Mouse (Mus musculus): ENCODE results near the gene Smad3. TPM values are rescaled to one million over a fixed set of nuclear protein-coding genes. Genes with fewer than 3 reads are reported as not detected.

Smad3 gene
- polyA plus RNA-seq, 1 experiment from 2014 or later = 8.7 TPM

DNA sequence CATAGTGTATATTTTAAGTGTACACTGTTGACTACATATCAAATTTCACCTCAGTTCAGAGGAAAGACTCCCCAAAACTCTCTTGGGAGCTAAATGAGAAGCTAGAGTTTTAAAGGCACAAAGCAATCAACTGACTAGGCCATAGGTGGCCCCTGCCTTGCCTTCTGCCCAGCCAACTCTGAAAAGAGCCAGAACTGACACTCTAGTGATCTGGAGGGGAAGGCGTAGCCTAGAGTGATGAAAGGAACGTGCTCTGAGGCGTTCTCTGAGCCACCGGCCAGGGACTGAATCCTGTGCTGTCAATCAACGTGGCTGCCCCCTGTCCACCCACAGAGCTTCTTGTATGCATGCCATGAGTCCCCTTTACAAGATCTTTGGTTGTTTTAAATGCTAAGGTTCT lies 72.4 kb downstream of the Smad3 start:
- Histone ChIP-seq H3K27me3 (replicated peaks) (no peaks in the 10 kb centered on the region), H3K4me1 (peaks cover 5% of the 10 kb centered on the region; the same call in 1 of the 2 replicates), H3K36me3 (no peaks in the 10 kb centered on the region), H3K27ac (replicated peaks) (no peak overlapping the region), H3K9me3 (replicated peaks) (no peaks in the 10 kb centered on the region), H3K4me2 (no peak overlapping the region), H3K4me3 (replicated peaks) (no peak overlapping the region), H3K9ac (replicated peaks) (no peak overlapping the region)
- no peak for ATAC-seq (ENCODE audit: low FRiP score)
- WGBS = 86% methylated on average over 5 of the region's 5 CpGs

DNA sequence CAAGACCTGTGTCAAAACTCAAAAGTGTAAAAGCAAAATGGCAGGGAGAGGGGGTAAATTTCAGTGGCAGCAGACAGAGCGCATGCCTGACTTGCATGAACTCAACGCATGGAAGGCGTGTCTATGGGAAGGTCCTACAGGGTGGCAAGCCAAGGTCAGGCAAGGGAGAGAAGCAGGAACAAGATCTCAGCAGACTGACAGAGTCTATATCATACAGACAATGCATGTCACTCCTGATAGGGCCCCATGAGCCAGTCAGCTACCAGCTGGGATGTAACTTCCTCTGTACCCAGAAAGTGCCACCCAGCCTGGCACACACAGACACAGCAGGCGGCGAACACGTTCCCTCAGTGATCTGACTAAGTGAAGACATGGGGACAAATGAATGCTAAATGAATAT lies 73.5 kb downstream of the Smad3 start:
- H3K4me3 ChIP-seq (replicated peaks) = no peak overlapping the region
- peaks cover 5% of the 10 kb centered on the region; the same call in 1 of the 2 replicates for H3K4me1 ChIP-seq
- no peak for ATAC-seq (ENCODE audit: low FRiP score)
- H3K27me3 ChIP-seq (replicated peaks) = no peaks in the 10 kb centered on the region
- H3K9me3 ChIP-seq (replicated peaks) = no peaks in the 10 kb centered on the region
- H3K36me3 ChIP-seq = no peaks in the 10 kb centered on the region
- 96% methylated on average over 6 of the region's 6 CpGs for WGBS
- H3K4me2 ChIP-seq = no peak overlapping the region
- H3K27ac ChIP-seq (replicated peaks) = no peak overlapping the region
- H3K9ac ChIP-seq (replicated peaks) = no peak overlapping the region

DNA sequence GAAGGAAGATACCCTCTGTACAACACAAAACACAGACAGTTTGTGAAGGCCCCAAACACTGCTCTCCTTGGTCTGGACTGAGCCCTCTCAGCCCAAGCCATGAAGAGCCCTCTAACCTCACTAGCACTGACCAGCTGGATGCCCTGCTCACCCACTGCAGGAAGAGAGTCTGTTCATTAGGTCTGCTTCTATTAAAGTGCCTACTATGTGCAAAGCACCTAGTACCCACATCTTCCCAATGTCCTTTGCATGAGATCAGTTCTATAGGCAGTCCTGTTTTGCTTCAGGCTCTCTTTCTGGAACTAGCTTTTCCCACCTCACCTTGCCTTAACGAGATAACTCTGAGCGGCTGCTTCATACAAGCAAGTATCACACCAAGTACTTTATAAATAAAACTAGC lies 74.9 kb downstream of the Smad3 start:
- WGBS = 93% methylated on average over 2 of the region's 2 CpGs
- no peaks in the 10 kb centered on the region for H3K27me3 ChIP-seq (replicated peaks)
- H3K9ac ChIP-seq (replicated peaks) = no peak overlapping the region
- H3K27ac ChIP-seq (replicated peaks) = no peak overlapping the region
- H3K4me3 ChIP-seq (replicated peaks) = no peak overlapping the region
- H3K9me3 ChIP-seq (replicated peaks) = no peaks in the 10 kb centered on the region
- H3K36me3 ChIP-seq = no peaks in the 10 kb centered on the region
- ATAC-seq (ENCODE audit: low FRiP score) = no peak
- H3K4me2 ChIP-seq = no peak overlapping the region
- H3K4me1 ChIP-seq = peaks cover 5% of the 10 kb centered on the region; the same call in 1 of the 2 replicates

DNA sequence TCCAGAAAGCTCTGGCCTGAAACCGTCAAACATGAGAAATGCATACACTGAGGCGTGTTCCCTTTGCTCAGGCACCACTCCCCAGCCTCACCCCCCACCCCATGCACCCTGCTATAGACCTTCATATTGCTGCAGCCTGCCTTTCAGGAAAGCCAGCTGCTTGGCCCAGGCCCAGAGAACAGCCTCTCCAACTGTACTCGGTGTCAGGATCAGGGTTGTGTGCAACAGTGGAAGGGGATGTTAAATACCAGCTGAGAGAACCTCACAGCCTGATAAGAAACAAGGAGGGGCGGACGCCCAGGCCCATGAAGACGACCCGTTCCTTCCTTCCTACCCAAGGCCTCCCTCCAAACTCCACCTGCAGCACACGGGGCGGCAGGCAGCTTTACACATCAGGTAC lies 75.5 kb downstream of the Smad3 start:
- 82% methylated on average over 9 of the region's 9 CpGs for whole genome bisulfite sequencing
- Histone ChIP-seq H3K4me2 (no peak overlapping the region), H3K9ac (replicated peaks) (no peak overlapping the region), H3K4me3 (replicated peaks) (no peak overlapping the region), H3K4me1 (peaks cover 3% of the 10 kb centered on the region; the same call in 1 of the 2 replicates), H3K27ac (replicated peaks) (no peak overlapping the region), H3K9me3 (replicated peaks) (no peaks in the 10 kb centered on the region), H3K36me3 (no peaks in the 10 kb centered on the region), H3K27me3 (replicated peaks) (no peaks in the 10 kb centered on the region)
- ATAC-seq (ENCODE audit: low FRiP score) = no peak

DNA sequence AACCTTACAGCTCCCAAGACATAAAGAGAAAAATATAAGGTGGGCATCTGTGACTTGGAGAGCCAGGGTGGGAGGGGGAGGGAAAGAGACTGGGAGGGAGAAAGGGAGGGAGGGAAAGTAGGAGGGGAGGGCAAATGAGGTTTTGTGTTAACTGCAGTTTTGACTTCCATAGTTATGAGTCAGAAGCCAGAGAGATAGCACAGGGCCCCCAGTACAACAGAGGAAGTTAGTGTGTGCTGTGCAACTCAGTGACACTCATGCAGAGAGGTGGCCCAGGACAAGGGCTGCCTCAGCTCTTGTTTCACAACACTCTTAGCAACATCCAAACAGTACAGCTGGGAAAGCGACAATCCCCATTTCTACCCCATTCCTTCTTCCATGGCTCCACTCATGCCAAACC lies 79.7 kb downstream of the Smad3 start:
- Histone ChIP-seq H3K27me3 (replicated peaks) (no peaks in the 10 kb centered on the region), H3K9me3 (replicated peaks) (no peaks in the 10 kb centered on the region), H3K9ac (replicated peaks) (no peak overlapping the region), H3K36me3 (no peaks in the 10 kb centered on the region), H3K4me1 (no peaks in the 10 kb centered on the region), H3K27ac (replicated peaks) (no peak overlapping the region), H3K4me3 (replicated peaks) (no peak overlapping the region), H3K4me2 (no peak overlapping the region)
- WGBS = 100% methylated on average over 1 of the region's 1 CpGs
- no peak for ATAC-seq (ENCODE audit: low FRiP score)

DNA sequence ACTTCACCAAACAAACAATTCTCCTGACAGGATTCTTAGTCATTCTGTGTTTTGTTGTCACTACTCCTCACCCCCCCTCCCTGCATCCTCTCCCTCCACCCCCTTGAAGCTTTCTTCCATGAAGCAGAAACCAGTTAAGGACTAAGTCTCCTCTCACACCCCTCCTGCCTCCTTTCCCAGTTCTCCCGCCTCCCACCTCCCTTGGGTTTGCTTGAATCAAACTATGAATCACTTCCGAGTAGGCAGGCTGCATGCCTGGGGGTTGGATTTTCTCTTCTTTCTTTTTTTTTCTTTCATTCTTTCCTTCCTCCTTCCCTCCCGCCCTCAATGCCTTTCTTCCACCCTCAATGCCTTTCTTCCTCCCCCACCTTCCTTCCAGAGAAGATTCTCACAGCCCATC lies 80.2 kb downstream of the Smad3 start:
- H3K9me3 ChIP-seq (replicated peaks) = no peaks in the 10 kb centered on the region
- H3K4me2 ChIP-seq = no peak overlapping the region
- no peak overlapping the region for H3K4me3 ChIP-seq (replicated peaks)
- H3K36me3 ChIP-seq = no peaks in the 10 kb centered on the region
- no peaks in the 10 kb centered on the region for H3K27me3 ChIP-seq (replicated peaks)
- no peak for ATAC-seq (ENCODE audit: low FRiP score)
- WGBS = 61% methylated on average over 3 of the region's 3 CpGs
- H3K9ac ChIP-seq (replicated peaks) = no peak overlapping the region
- no peak overlapping the region for H3K27ac ChIP-seq (replicated peaks)
- 0 out of 2 replicates have a peak, but pooled peaks cover under 1% of the 10 kb centered on the region for H3K4me1 ChIP-seq

DNA sequence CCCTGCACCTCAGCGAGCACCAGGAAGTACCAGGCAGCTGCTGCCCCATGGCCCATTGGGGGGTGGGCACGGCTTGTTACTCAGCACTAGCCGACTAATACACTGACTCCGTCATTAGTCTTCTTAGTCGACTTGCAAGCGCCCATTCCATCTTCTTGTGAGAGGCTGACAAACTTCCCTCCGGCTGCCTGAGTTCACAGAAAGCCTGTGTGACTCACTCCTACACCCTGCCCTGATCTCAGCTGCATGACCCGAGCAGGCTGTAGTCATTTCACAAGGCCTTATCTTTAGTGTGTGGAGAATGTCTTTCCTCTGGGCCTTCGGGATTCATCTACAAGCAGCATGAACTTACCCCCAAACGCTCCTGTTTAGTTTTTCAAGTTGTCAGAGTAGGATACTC lies 83.2 kb downstream of the Smad3 start:
- ATAC-seq (ENCODE audit: low FRiP score) = no peak
- no peak overlapping the region for H3K9ac ChIP-seq (replicated peaks)
- no peak overlapping the region for H3K4me3 ChIP-seq (replicated peaks)
- H3K27me3 ChIP-seq (replicated peaks) = no peaks in the 10 kb centered on the region
- H3K9me3 ChIP-seq (replicated peaks) = no peaks in the 10 kb centered on the region
- H3K4me1 ChIP-seq = peaks cover 6% of the 10 kb centered on the region
- H3K36me3 ChIP-seq = no peaks in the 10 kb centered on the region
- H3K27ac ChIP-seq (replicated peaks) = no peak overlapping the region
- no peak overlapping the region for H3K4me2 ChIP-seq
- WGBS = 92% methylated on average over 10 of the region's 10 CpGs

DNA sequence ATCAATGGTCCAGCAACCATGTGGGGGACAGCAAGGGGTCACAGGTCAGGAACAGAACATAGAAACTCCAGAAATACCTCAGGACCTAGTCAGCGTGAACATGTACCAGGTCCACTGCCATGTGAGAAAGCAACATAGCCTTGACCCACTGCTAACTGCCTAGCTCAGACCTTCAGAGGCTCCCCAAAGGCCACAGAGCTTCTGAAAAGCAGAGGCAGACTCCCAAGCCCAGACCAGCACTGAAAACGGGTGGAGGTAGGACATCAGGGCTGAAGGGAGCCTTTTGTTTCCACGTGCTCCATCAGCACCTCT lies 84.3 kb downstream of the Smad3 start:
- no peaks in the 10 kb centered on the region for H3K9me3 ChIP-seq (replicated peaks)
- peaks cover 15% of the 10 kb centered on the region for H3K4me1 ChIP-seq
- no peak overlapping the region for H3K27ac ChIP-seq (replicated peaks)
- no peaks in the 10 kb centered on the region for H3K36me3 ChIP-seq
- H3K27me3 ChIP-seq (replicated peaks) = no peaks in the 10 kb centered on the region
- no peak overlapping the region for H3K4me2 ChIP-seq
- no peak overlapping the region for H3K4me3 ChIP-seq (replicated peaks)
- no peak overlapping the region for H3K9ac ChIP-seq (replicated peaks)
- ATAC-seq (ENCODE audit: low FRiP score) = no peak
- 88% methylated on average over 3 of the region's 3 CpGs for WGBS

DNA sequence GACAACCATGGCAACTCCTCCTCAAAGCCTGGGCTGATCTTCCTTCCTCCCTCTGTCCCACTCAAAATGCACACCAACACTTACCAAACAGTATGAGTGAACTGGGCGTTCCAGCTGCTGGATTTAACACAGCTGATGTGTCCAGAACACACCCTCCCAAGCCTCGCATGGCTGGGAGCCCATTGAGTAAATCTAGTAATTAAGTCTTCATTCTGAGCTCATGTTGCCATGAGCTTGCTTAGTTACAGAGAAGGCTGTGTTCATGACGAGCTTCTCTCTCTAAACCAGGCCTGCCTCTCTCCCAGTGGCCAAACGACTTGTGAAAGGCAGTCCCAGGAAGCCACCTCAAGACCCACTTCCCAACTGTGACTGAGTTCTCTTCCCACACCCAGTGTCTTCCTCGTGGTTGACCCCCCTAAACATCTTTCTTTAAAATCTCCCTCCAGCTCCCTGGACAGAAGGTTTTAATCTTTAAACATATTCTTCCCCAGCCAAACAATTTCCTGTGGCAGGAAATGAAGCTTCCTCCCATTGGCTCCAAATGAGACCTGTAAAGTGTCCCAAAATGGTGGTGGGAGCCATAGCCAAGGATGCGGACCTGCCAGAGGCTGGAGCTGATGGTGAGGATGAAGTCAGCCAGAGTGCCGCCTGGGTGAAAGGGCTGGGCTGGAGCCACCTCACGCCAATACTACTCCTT lies 84.8 kb downstream of the Smad3 start:
- Histone ChIP-seq H3K27ac (replicated peaks) (no peak overlapping the region), H3K4me2 (no peak overlapping the region), H3K9ac (replicated peaks) (no peak overlapping the region), H3K9me3 (replicated peaks) (no peaks in the 10 kb centered on the region), H3K4me3 (replicated peaks) (no peak overlapping the region), H3K4me1 (peaks cover 19% of the 10 kb centered on the region), H3K36me3 (no peaks in the 10 kb centered on the region), H3K27me3 (replicated peaks) (no peaks in the 10 kb centered on the region)
- WGBS = 75% methylated on average over 8 of the region's 8 CpGs
- no peak for ATAC-seq (ENCODE audit: low FRiP score)

DNA sequence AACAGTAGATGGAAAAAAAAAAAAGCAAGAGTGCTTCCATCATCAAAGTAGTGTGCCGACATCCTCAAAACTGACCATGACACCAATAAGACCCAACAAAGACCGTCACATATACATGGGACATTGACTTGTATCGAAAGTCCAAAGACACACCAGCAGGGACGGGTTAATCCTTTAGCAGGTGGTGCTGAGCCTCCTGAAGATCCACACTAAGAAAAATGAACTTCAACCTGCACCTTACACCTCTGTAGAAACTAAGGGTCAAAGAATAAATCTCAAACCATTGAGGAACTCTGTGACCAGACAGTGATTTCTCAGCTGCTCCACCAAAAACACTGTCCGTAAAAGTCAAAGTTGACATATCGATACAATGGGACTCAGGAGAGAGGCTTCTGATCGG lies 88.0 kb downstream of the Smad3 start:
- H3K9me3 ChIP-seq (replicated peaks) = no peaks in the 10 kb centered on the region
- H3K27me3 ChIP-seq (replicated peaks) = no peaks in the 10 kb centered on the region
- WGBS = 96% methylated on average over 7 of the region's 7 CpGs
- H3K27ac ChIP-seq (replicated peaks) = no peak overlapping the region
- H3K9ac ChIP-seq (replicated peaks) = no peak overlapping the region
- no peak overlapping the region for H3K4me2 ChIP-seq
- ATAC-seq (ENCODE audit: low FRiP score) = no peak
- H3K4me3 ChIP-seq (replicated peaks) = no peak overlapping the region
- no peaks in the 10 kb centered on the region for H3K36me3 ChIP-seq
- peaks cover 50% of the 10 kb centered on the region for H3K4me1 ChIP-seq

DNA sequence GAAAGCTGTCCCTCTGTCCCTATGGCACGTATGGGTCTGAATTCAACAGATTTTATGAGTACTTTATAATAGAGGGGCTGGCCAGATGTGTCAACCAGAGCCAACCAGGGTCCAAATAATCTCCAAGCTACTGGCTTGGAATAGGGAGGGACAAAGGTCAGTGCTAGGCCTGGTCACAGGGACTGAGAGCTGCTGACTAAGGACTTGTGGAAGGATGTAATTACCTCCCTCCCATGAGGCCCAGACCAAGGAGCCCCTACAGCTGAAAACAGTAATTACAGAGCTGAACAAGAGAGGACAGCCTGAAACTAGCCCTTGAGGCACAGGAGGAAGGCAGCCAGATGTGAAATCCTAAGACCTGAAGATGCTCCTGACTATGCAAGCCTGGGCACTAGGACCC lies 89.2 kb downstream of the Smad3 start:
- Histone ChIP-seq H3K27ac (replicated peaks) (no peak overlapping the region), H3K4me1 (peaks cover 57% of the 10 kb centered on the region), H3K36me3 (no peaks in the 10 kb centered on the region), H3K4me2 (no peak overlapping the region), H3K4me3 (replicated peaks) (no peak overlapping the region), H3K27me3 (replicated peaks) (no peaks in the 10 kb centered on the region), H3K9me3 (replicated peaks) (no peaks in the 10 kb centered on the region), H3K9ac (replicated peaks) (no peak overlapping the region)
- 52% methylated on average over 1 of the region's 1 CpGs for WGBS
- no peak for ATAC-seq (ENCODE audit: low FRiP score)

DNA sequence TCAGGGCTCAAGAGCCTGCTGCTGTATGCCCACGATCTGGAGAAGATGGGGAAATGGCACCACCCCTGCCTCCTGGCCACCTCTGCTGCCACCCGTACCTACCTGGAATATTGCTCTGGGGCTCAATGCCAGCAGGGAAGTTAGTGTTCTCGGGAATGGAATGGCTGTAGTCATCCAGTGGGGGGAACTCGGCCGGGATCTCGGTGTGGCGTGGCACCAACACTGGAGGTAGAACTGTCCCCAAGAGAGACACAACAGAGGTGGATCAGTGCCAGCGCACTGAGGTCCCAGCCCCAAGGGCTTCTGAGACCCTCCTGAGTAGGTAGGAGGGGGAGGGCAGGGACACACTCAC lies 90.4 kb downstream of the Smad3 start:
- Histone ChIP-seq H3K36me3 (0 out of 2 replicates have a peak, but pooled peaks cover 2% of the 10 kb centered on the region), H3K4me1 (peaks cover 54% of the 10 kb centered on the region), H3K27me3 (replicated peaks) (no peaks in the 10 kb centered on the region), H3K4me3 (replicated peaks) (no peak overlapping the region), H3K27ac (replicated peaks) (peak overlapping the region; percentile 20), H3K9me3 (replicated peaks) (no peaks in the 10 kb centered on the region), H3K9ac (replicated peaks) (no peak overlapping the region), H3K4me2 (0 out of 2 replicates have a peak overlapping the region, but pooled peaks have one; percentile 11)
- WGBS = 73% methylated on average over 8 of the region's 8 CpGs
- no peak for ATAC-seq (ENCODE audit: low FRiP score)

Data from neural tube, embryonic 15.5 days (tissue).